Mouse (Mus musculus) heart, embryonic 10.5 days (tissue): ENCODE measurements around the gene Pacs1. TPM values are rescaled to one million over a fixed set of nuclear protein-coding genes. Genes with fewer than 3 reads are reported as not detected.
"Not testable (repeated sequence)": the region's sequence is repeated elsewhere in the genome, so short reads cannot be mapped to it uniquely, and the experiment has no call there.

ENCODE experiments used
- DNase-seq: peaks from one replicate; pipeline ENCODE4 v3.0.0-alpha.2; 2017; ENCODE audit warnings: low spot score
- H3K27ac ChIP-seq: fragments of 300-500 bp; sonication (generic); 2 replicates; pipeline ENCODE4 v1.5.1; 2016; ENCODE audit warnings: mild to moderate bottlenecking
- H3K27me3 ChIP-seq: fragments of 300-500 bp; sonication (generic); 2 replicates; pipeline ENCODE4 v1.6.1; 2016; ENCODE audit warnings: mild to moderate bottlenecking; ENCODE audit not compliant: poor library complexity, insufficient read depth, severe bottlenecking
- H3K36me3 ChIP-seq: fragments of 300-500 bp; sonication (generic); 2 replicates; pipeline ENCODE4 v1.6.1; 2016; ENCODE audit warnings: mild to moderate bottlenecking, moderate library complexity
- H3K4me1 ChIP-seq: fragments of 300-500 bp; sonication (generic); 2 replicates; pipeline ENCODE4 v1.6.1; 2016; ENCODE audit warnings: mild to moderate bottlenecking
- H3K4me3 ChIP-seq: fragments of 300-500 bp; sonication (generic); 2 replicates; pipeline ENCODE4 v1.5.1; 2016; ENCODE audit warnings: mild to moderate bottlenecking, moderate library complexity
- H3K9me3 ChIP-seq: fragments of 300-500 bp; sonication (generic); 2 replicates; pipeline ENCODE4 v1.6.1; 2016; ENCODE audit warnings: mild to moderate bottlenecking, moderate library complexity
- WGBS: fragments of 180-500 bp; shearing (Covaris S2); methylation state at CpG from one replicate; pipeline ENCODE4 v1.1.7; 2016; 5-methylcytosine and 5-hydroxymethylcytosine counted together
- polyA plus RNA-seq: library from polyadenylated mRNA; unstranded; fragments of >200 nt; fragmentation: Nextera tagmentation; extraction: Ambion mirVana; gene quantifications from 2 replicates; pipeline ENCODE4 v1.2.1, GENCODE M21; 2016

The Pacs1 gene
- polyA plus RNA-seq, 1 experiment from 2014 or later: 23.4 TPM

DNA sequence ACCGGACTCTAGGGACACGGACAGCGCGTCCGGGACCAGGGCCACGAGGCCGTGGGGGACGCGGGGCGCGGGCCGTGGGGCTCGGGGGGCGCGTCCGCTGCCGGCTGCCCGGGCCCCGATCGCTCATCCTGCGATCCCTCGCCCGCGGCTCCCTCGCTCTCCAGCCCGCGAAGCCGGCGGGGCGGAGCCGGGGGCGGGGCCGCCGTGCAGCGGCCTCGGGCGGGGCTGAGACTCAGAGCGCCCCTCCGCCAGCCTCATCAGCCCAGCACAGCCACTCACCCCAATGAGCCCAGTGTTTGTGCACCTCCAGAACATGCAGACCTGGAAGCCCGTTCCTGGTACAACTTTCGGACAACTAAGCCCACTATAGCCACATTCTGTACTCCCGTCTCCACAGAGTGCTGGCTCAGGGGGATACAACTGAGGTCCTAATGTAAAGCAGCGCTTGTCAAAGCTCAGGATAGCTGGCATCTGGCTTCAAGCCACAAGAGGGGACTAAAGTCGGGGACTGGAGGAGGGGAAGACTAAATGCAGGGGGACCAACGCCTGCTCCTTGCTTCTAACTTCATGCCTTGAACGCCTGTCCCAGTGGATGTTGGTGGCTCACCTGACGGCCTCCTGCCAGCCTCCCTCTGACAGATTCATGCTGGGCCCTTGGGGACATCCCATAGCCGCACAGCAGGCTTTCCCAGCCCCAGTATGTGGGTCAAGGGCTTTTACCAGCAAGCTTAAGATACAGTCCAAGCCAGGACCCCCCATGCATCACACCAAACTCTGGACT, 174.4 kb downstream of the Pacs1 start, which contains the start of gene Cnih2:
Gene Cnih2, minus strand, starts transcription at position 159 of the 781 bp plus-strand sequence.
- peak within 1 kb of the TSS; percentile 84 for H3K27ac ChIP-seq
- H3K4me3 ChIP-seq: peak within 1 kb of the TSS; percentile 71
- 4% methylated on average over 27 of the region's 48 CpGs for WGBS
- peaks cover 44% of the 10 kb centered on the region for H3K36me3 ChIP-seq
- no peaks in the 10 kb centered on the region for H3K9me3 ChIP-seq
- peaks cover 64% of the 10 kb centered on the region for H3K4me1 ChIP-seq
- DNase-seq: no peak
- no peaks in the 10 kb centered on the region; the same call in 1 of the 2 replicates for H3K27me3 ChIP-seq

DNA sequence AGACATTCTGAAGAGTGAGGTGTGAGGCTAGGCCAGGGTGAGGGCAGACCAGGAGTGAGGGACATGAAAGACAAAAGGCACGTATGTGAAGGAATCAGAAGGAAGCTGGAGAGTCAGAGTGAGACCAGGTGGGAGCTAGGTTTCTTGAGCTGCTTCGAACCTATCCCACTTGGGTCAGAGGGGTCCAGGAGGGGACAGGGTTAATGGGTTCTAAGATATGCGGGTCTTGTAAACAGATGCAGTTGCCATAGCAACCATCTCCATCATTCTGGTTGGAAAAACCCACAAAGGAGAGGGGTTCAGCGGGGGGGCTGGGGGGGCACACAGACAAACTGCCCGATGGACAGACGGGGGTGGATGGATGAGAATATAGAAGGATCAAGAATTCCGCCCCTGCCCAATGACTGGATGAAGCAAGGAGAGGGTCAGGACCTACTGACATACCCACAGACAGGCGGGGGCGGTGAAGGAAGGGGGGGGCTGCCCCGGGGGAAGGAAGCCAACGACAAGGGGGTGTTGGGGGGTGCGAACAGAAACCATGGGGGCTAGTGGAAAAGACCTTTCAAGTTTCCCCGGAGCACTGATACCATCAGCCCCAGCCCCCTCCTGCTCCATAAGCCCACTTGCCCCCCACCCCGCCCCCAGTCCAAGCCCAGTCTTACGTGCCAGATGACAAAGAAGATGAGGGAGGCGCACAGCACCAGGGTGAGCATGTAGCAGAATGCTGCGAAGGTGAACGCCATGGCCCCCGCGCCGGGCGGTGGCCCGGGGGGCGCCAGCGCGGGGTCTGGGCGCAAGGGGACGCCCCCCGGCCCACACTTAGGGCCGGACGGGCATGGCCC, 175.2 kb downstream of the Pacs1 start:
- H3K4me1 ChIP-seq: peaks cover 66% of the 10 kb centered on the region
- no peak for DNase-seq

DNA sequence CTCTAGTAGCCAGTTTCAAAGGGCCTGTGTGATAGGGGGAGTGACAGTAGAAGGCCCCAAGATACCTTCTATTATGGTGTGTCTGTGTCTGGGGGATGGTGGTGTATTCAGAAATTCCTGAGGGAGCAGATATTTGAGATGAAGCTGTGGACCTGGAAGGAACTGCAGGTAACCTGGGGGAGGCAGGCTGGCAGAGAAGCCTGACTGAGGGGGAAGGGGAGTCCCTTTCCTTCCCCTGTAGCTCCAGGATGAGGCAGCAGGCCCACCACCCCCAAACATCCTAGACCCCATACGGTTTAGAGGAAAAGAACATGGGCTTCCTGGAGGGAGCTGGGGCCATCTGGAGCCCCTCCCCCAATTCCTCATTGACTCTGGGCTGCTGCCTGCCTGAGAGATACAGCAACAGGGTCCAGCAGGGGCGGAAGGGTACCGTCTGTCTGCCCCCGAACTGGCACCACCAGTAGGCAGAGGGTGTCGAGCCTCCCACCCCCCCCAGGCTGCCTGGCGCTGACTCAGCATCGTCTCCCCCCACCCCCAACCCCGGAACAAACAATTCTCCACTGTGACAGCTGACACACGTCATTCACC, 176.9 kb downstream of the Pacs1 start:
- DNase-seq: no peak
- peak overlapping the region; percentile 22 for H3K4me3 ChIP-seq
- H3K36me3 ChIP-seq: peaks cover 43% of the 10 kb centered on the region
- peaks cover 66% of the 10 kb centered on the region for H3K4me1 ChIP-seq
- 9% methylated on average over 9 of the region's 9 CpGs for WGBS
- H3K27me3 ChIP-seq: no peaks in the 10 kb centered on the region; the same call in 1 of the 2 replicates
- H3K9me3 ChIP-seq: no peaks in the 10 kb centered on the region
- peak overlapping the region; percentile 36; the same call in 1 of the 2 replicates for H3K27ac ChIP-seq

More for the DNA sequence above, 175.2 kb downstream of the Pacs1 start:
- H3K4me3 ChIP-seq: peak overlapping the region; percentile 71
- no peaks in the 10 kb centered on the region; the same call in 1 of the 2 replicates for H3K27me3 ChIP-seq
- H3K36me3 ChIP-seq: peaks cover 43% of the 10 kb centered on the region
- H3K9me3 ChIP-seq: no peaks in the 10 kb centered on the region
- 4% methylated on average over 31 of the region's 31 CpGs for WGBS
- H3K27ac ChIP-seq: peak overlapping the region; percentile 84

- Histone ChIP-seq H3K36me3 (peaks cover 41% of the 10 kb centered on the region), H3K27me3 (no peaks in the 10 kb centered on the region; the same call in 1 of the 2 replicates), H3K27ac (no peak overlapping the region), H3K4me1 (peaks cover 63% of the 10 kb centered on the region), H3K4me3 (peak overlapping the region; percentile 22; the same call in 1 of the 2 replicates), H3K9me3 (no peaks in the 10 kb centered on the region)
- 47% methylated on average over 11 of the region's 11 CpGs for WGBS
- no peak for DNase-seq
These were observed 178.0 kb downstream of the Pacs1 start for GRCm38 (mm10) chr19:5094746-5095417.

GRCm38 (mm10) chr19:5094243-5094632, 178.7 kb downstream of the Pacs1 start:
- Histone ChIP-seq H3K9me3 (no peaks in the 10 kb centered on the region), H3K27me3 (no peaks in the 10 kb centered on the region; the same call in 1 of the 2 replicates), H3K4me3 (peak overlapping the region; percentile 22; the same call in 1 of the 2 replicates), H3K36me3 (peaks cover 40% of the 10 kb centered on the region), H3K27ac (0 out of 2 replicates have a peak overlapping the region, but pooled peaks have one; percentile 22), H3K4me1 (peaks cover 60% of the 10 kb centered on the region)
- WGBS: 0% methylated on average over 21 of the region's 21 CpGs
- DNase-seq: peak; percentile 96

- no peaks in the 10 kb centered on the region; the same call in 1 of the 2 replicates for H3K27me3 ChIP-seq
- WGBS: 67% methylated on average over 12 of the region's 12 CpGs
- no peaks in the 10 kb centered on the region for H3K9me3 ChIP-seq
- peaks cover 60% of the 10 kb centered on the region for H3K4me1 ChIP-seq
- 0 out of 2 replicates have a peak overlapping the region, but pooled peaks have one; percentile 22 for H3K27ac ChIP-seq
- DNase-seq: no peak
- peaks cover 40% of the 10 kb centered on the region for H3K36me3 ChIP-seq
- H3K4me3 ChIP-seq: no peak overlapping the region
These were observed 179.3 kb downstream of the Pacs1 start for GRCm38 (mm10) chr19:5093481-5094242.

DNA sequence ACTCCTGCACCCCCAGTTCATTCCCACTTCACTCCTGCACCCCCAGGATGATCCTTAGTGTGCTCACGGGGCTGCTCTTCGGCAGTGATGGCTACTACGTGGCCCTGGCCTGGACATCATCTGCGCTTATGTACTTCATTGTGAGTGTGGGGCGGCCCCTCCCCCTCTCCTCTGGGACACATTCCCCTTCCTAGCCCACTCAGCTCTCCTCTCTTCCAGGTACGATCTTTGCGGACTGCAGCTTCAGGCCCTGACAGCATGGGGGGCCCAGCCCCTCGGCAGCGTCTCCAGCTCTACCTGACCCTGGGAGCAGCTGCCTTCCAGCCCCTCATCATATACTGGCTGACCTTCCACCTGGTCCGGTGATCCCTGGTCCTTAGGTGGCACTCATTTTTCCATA, 180.8 kb downstream of the Pacs1 start:
- Histone ChIP-seq H3K4me3 (no peak overlapping the region), H3K36me3 (peaks cover 40% of the 10 kb centered on the region), H3K27ac (no peak overlapping the region), H3K27me3 (no peaks in the 10 kb centered on the region; the same call in 1 of the 2 replicates), H3K9me3 (no peaks in the 10 kb centered on the region), H3K4me1 (peaks cover 53% of the 10 kb centered on the region)
- 85% methylated on average over 10 of the region's 10 CpGs for WGBS
- DNase-seq: no peak

GRCm38 (mm10) chr19:5089324-5089723, 183.6 kb downstream of the Pacs1 start:
- H3K27me3 ChIP-seq: peaks cover 22% of the 10 kb centered on the region
- no peak for DNase-seq
- peaks cover 40% of the 10 kb centered on the region for H3K4me1 ChIP-seq
- peak overlapping the region; percentile 94 for H3K4me3 ChIP-seq
- H3K9me3 ChIP-seq: no peaks in the 10 kb centered on the region
- 90% methylated on average over 4 of the region's 4 CpGs for WGBS
- H3K36me3 ChIP-seq: peaks cover 40% of the 10 kb centered on the region
- peak overlapping the region; percentile 88; the same call in 1 of the 2 replicates for H3K27ac ChIP-seq

DNA sequence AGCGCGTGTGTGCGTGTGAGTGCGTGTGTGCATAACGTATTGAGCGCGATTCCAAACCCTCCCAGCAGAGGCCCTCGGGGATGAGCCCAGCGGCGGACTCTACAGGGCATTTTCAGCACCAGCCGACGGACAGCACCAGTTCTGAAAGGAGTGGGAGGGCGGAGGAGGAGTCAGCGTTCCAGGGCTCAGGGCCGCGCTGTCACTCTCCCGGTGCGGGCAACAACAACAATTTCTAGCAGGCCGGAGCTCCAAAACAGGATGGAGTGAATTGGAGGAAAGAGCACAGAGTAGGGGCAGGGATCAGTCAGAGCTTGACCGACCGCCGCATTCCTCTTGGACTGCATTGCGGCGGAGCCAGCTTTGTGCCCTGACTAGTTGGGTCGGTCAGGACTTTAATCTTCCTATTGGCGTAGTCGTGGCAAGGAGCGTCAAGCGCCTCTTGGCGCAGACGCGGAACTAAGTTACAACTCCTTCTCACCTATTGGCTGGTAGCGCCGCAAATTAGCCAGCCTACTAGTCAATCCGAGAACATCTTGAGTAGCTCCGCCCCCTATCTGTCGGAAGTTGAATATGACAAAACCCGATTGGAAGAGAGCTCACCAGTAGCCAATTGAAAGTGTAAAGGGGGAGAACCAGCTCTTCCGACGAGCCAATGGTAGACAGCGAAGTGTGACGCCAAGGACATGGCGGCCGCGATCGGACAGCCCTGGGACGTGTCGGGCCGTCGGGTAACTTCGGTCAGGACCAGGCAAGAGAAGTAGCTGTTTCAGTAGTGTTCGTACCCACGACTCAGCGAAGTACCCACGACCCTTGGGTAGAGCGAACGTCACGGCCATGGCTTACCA, 184.8 kb downstream of the Pacs1 start, which contains the start of gene Yif1a:
Gene Yif1a, plus strand, starts transcription at position 655 of the 845 bp plus-strand sequence.
- peak; percentile 98 for DNase-seq
- H3K4me1 ChIP-seq: peaks cover 31% of the 10 kb centered on the region
- H3K9me3 ChIP-seq: no peaks in the 10 kb centered on the region
- H3K27ac ChIP-seq: peak within 1 kb of the TSS; percentile 88
- H3K36me3 ChIP-seq: peaks cover 37% of the 10 kb centered on the region
- under 1% methylated on average over 58 of the region's 58 CpGs for WGBS
- H3K4me3 ChIP-seq: peak within 1 kb of the TSS; percentile 94
- H3K27me3 ChIP-seq: peaks cover 34% of the 10 kb centered on the region

GRCm38 (mm10) chr19:5086533-5086932, 186.4 kb downstream of the Pacs1 start:
- WGBS: 59% methylated on average over 4 of the region's 4 CpGs
- H3K27ac ChIP-seq, DNase-seq, H3K9me3 ChIP-seq, H3K4me3 ChIP-seq: not testable (repeated sequence)
- Histone ChIP-seq H3K27me3 (peaks cover 50% of the 10 kb centered on the region), H3K36me3 (peaks cover 21% of the 10 kb centered on the region), H3K4me1 (peaks cover 31% of the 10 kb centered on the region)
